Mouse (Mus musculus): Measurements from ENCODE around the gene Nudc. TPM values are rescaled to one million over a fixed set of nuclear protein-coding genes. Genes with fewer than 3 reads are reported as not detected.

Gene Nudc
- polyA plus RNA-seq, 1 experiment from 2014 or later, result 247 TPM

GRCm38 (mm10) chr4:133497461-133498159, 48.2 kb downstream of the Nudc start:
- H3K27ac ChIP-seq (ENCODE audit: low read length), result no peak overlapping the region
- peak overlapping the region; percentile 76 for H3K9ac ChIP-seq (ENCODE audit: low read depth, low read length)
- peak overlapping the region; percentile 62 for H3K4me3 ChIP-seq (ENCODE audit: low read depth, low read length)
- peaks cover 45% of the 10 kb centered on the region for H3K27me3 ChIP-seq (ENCODE audit: control insufficient read depth, insufficient read depth, low read depth, low read length)
- H3K9me3 ChIP-seq (replicated peaks; ENCODE audit: control insufficient read depth, low read length, poor library complexity, severe bottlenecking), result no peaks in the 10 kb centered on the region
- ATAC-seq, result peak; percentile 69
- H3K36me3 ChIP-seq (ENCODE audit: control insufficient read depth, insufficient read depth, low read length), result no peaks in the 10 kb centered on the region
- under 1% methylated on average over 64 of the region's 70 CpGs for WGBS
- peak overlapping the region; percentile 80 for H3K4me2 ChIP-seq (ENCODE audit: low read length)
- H3K4me1 ChIP-seq (ENCODE audit: control insufficient read depth, insufficient read depth, low read length), result peaks cover 15% of the 10 kb centered on the region

GRCm38 (mm10) chr4:133496738-133497445, 48.9 kb downstream of the Nudc start:
- Histone ChIP-seq H3K27me3 (ENCODE audit: control insufficient read depth, insufficient read depth, low read depth, low read length) (peaks cover 45% of the 10 kb centered on the region), H3K27ac (ENCODE audit: low read length) (no peak overlapping the region), H3K9me3 (replicated peaks; ENCODE audit: control insufficient read depth, low read length, poor library complexity, severe bottlenecking) (no peaks in the 10 kb centered on the region), H3K4me1 (ENCODE audit: control insufficient read depth, insufficient read depth, low read length) (peaks cover 15% of the 10 kb centered on the region), H3K4me3 (ENCODE audit: low read depth, low read length) (peak overlapping the region; percentile 62), H3K36me3 (ENCODE audit: control insufficient read depth, insufficient read depth, low read length) (no peaks in the 10 kb centered on the region), H3K4me2 (ENCODE audit: low read length) (peak overlapping the region; percentile 80), H3K9ac (ENCODE audit: low read depth, low read length) (no peak overlapping the region)
- WGBS, result 23% methylated on average over 6 of the region's 6 CpGs
- no peak for ATAC-seq

DNA sequence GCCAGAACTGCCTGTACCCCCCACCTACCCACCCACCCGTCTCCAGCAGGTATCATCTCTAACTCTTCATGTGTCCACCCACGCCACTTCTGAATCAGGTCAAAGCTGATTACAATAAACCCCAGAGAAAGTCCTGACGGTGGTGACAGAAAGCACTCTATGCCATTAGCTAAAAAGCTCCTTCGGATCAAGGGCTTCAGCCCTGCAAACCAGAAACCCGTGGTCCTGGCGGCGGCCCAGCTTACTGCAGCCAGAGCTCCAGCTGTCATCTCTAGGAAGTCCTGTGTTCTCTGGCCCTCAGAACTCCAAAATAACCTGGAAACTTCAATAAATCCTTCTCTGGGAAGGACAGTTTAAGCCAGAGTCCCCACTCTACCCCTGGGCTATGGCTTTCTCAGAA, 50.1 kb downstream of the Nudc start:
- H3K4me2 ChIP-seq (ENCODE audit: low read length), result no peak overlapping the region
- peaks cover 15% of the 10 kb centered on the region for H3K4me1 ChIP-seq (ENCODE audit: control insufficient read depth, insufficient read depth, low read length)
- 25% methylated on average over 7 of the region's 7 CpGs for WGBS
- ATAC-seq, result no peak
- H3K4me3 ChIP-seq (ENCODE audit: low read depth, low read length), result no peak overlapping the region
- H3K9me3 ChIP-seq (replicated peaks; ENCODE audit: control insufficient read depth, low read length, poor library complexity, severe bottlenecking), result no peaks in the 10 kb centered on the region
- H3K9ac ChIP-seq (ENCODE audit: low read depth, low read length), result no peak overlapping the region
- peaks cover 40% of the 10 kb centered on the region for H3K27me3 ChIP-seq (ENCODE audit: control insufficient read depth, insufficient read depth, low read depth, low read length)
- H3K36me3 ChIP-seq (ENCODE audit: control insufficient read depth, insufficient read depth, low read length), result no peaks in the 10 kb centered on the region
- H3K27ac ChIP-seq (ENCODE audit: low read length), result no peak overlapping the region

DNA sequence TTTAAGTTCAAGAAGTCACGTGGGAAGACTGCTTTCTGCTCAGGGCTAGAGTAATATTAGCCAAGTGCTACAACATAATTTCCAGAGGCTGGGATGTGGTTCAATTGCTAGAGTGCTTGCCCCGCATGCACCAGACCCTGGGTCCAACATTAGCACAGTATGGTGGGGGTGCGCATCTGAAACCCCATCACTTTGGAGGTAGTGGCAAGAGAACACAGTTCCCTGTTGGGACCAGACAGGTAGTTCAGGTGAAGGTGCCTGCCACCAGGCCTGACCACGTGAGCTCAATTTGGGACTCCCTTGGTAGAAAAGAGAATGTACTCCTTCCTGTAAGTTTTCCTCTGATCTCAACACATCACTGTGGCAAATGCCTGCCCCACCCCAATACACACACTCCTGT, 50.9 kb downstream of the Nudc start:
- no peak overlapping the region for H3K4me3 ChIP-seq (ENCODE audit: low read depth, low read length)
- H3K36me3 ChIP-seq (ENCODE audit: control insufficient read depth, insufficient read depth, low read length), result no peaks in the 10 kb centered on the region
- no peak overlapping the region for H3K9ac ChIP-seq (ENCODE audit: low read depth, low read length)
- H3K4me2 ChIP-seq (ENCODE audit: low read length), result no peak overlapping the region
- H3K27me3 ChIP-seq (ENCODE audit: control insufficient read depth, insufficient read depth, low read depth, low read length), result peaks cover 34% of the 10 kb centered on the region
- no peak overlapping the region for H3K27ac ChIP-seq (ENCODE audit: low read length)
- no peaks in the 10 kb centered on the region for H3K9me3 ChIP-seq (replicated peaks; ENCODE audit: control insufficient read depth, low read length, poor library complexity, severe bottlenecking)
- no peak for ATAC-seq
- WGBS, result 78% methylated on average over 4 of the region's 4 CpGs
- H3K4me1 ChIP-seq (ENCODE audit: control insufficient read depth, insufficient read depth, low read length), result peaks cover 15% of the 10 kb centered on the region

- no peak for ATAC-seq
- Histone ChIP-seq H3K27ac (ENCODE audit: low read length) (no peak overlapping the region), H3K9ac (ENCODE audit: low read depth, low read length) (no peak overlapping the region), H3K36me3 (ENCODE audit: control insufficient read depth, insufficient read depth, low read length) (no peaks in the 10 kb centered on the region), H3K4me3 (ENCODE audit: low read depth, low read length) (peak overlapping the region; percentile 27), H3K4me1 (ENCODE audit: control insufficient read depth, insufficient read depth, low read length) (peaks cover 15% of the 10 kb centered on the region), H3K27me3 (ENCODE audit: control insufficient read depth, insufficient read depth, low read depth, low read length) (peaks cover 30% of the 10 kb centered on the region), H3K9me3 (replicated peaks; ENCODE audit: control insufficient read depth, low read length, poor library complexity, severe bottlenecking) (no peaks in the 10 kb centered on the region), H3K4me2 (ENCODE audit: low read length) (peak overlapping the region; percentile 56)
- under 1% methylated on average over 12 of the region's 12 CpGs for WGBS
Observed at GRCm38 (mm10) chr4:133494432-133494831, 51.4 kb downstream of the Nudc start.

- peaks cover 14% of the 10 kb centered on the region for H3K4me1 ChIP-seq (ENCODE audit: control insufficient read depth, insufficient read depth, low read length)
- H3K27ac ChIP-seq (ENCODE audit: low read length), result no peak overlapping the region
- no peaks in the 10 kb centered on the region for H3K9me3 ChIP-seq (replicated peaks; ENCODE audit: control insufficient read depth, low read length, poor library complexity, severe bottlenecking)
- no peaks in the 10 kb centered on the region for H3K36me3 ChIP-seq (ENCODE audit: control insufficient read depth, insufficient read depth, low read length)
- H3K4me2 ChIP-seq (ENCODE audit: low read length), result peak overlapping the region; percentile 56
- 28% methylated on average over 9 of the region's 12 CpGs for WGBS
- H3K27me3 ChIP-seq (ENCODE audit: control insufficient read depth, insufficient read depth, low read depth, low read length), result peaks cover 25% of the 10 kb centered on the region
- ATAC-seq, result no peak
- H3K9ac ChIP-seq (ENCODE audit: low read depth, low read length), result no peak overlapping the region
- H3K4me3 ChIP-seq (ENCODE audit: low read depth, low read length), result no peak overlapping the region; the same call in 1 of the 2 replicates
Observed at GRCm38 (mm10) chr4:133493895-133494294, 51.9 kb downstream of the Nudc start.

GRCm38 (mm10) chr4:133491800-133492199, 54.0 kb downstream of the Nudc start:
- no peak overlapping the region for H3K4me3 ChIP-seq (ENCODE audit: low read depth, low read length)
- H3K36me3 ChIP-seq (ENCODE audit: control insufficient read depth, insufficient read depth, low read length), result no peaks in the 10 kb centered on the region
- WGBS, result 53% methylated on average over 10 of the region's 10 CpGs
- H3K9me3 ChIP-seq (replicated peaks; ENCODE audit: control insufficient read depth, low read length, poor library complexity, severe bottlenecking), result no peaks in the 10 kb centered on the region
- ATAC-seq, result no peak
- peaks cover 20% of the 10 kb centered on the region for H3K27me3 ChIP-seq (ENCODE audit: control insufficient read depth, insufficient read depth, low read depth, low read length)
- H3K4me1 ChIP-seq (ENCODE audit: control insufficient read depth, insufficient read depth, low read length), result peaks cover 7% of the 10 kb centered on the region; the same call in 1 of the 2 replicates
- no peak overlapping the region for H3K27ac ChIP-seq (ENCODE audit: low read length)
- H3K9ac ChIP-seq (ENCODE audit: low read depth, low read length), result no peak overlapping the region
- no peak overlapping the region for H3K4me2 ChIP-seq (ENCODE audit: low read length)

DNA sequence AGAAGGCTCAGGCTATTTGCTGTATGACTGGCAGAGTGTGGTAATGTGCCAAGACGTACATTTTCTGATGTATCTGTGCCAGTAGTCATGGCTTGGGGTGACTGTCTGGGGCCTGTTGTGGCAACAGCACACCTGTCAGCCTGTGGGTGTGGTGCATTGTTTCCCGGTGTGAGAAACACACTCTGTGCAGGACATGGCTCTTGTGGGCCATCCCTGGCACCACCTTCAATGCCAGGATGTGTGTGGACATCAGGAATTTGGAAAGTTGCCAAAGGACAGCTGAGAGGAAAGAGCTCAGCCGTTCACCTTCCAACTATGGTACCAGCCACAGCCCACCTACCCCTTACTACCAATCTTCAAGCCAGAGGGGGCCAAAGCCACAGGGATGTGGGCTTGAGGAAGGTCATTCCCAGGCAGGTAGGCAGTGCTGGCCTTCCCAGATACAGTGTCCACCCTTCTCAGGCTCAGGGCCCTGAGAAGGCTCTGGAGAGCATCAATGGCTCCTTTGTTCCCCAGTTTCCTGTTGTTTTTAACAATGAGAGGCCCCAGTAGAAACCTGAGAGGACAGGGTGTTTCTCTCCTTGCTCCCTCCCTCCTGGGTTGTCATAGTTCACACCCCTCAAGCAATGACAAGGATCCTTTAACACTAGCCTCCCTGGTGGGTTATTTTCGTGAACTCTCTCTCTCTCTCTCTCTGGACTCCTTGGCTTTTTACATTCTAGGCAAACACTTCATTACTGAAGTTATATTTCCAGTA, 56.1 kb downstream of the Nudc start:
- WGBS, result 71% methylated on average over 4 of the region's 4 CpGs
- ATAC-seq, result no peak

More for the DNA sequence above, 56.1 kb downstream of the Nudc start:
- Histone ChIP-seq H3K4me1 (ENCODE audit: control insufficient read depth, insufficient read depth, low read length) (peaks cover 4% of the 10 kb centered on the region; the same call in 1 of the 2 replicates), H3K27ac (ENCODE audit: low read length) (no peak overlapping the region), H3K9ac (ENCODE audit: low read depth, low read length) (no peak overlapping the region), H3K4me2 (ENCODE audit: low read length) (no peak overlapping the region), H3K9me3 (replicated peaks; ENCODE audit: control insufficient read depth, low read length, poor library complexity, severe bottlenecking) (no peaks in the 10 kb centered on the region), H3K36me3 (ENCODE audit: control insufficient read depth, insufficient read depth, low read length) (no peaks in the 10 kb centered on the region), H3K27me3 (ENCODE audit: control insufficient read depth, insufficient read depth, low read depth, low read length) (no peaks in the 10 kb centered on the region; the same call in 1 of the 2 replicates), H3K4me3 (ENCODE audit: low read depth, low read length) (no peak overlapping the region)
